Mouse (Mus musculus) heart, adult 2 months (tissue): ENCODE measurements at regions not wholly inside any gene's neighbourhood (a gene's known extent, or its start where the extent isn't known, plus 50 kb on each side); places are given as distances from the start of the nearest gene placed in this dataset.

Experiments
- CTCF ChIP-seq: fragments of 200-600 bp; IDR thresholded peaks from 2 replicates; pipeline ENCODE4 v1.8.1; 2022; ENCODE audit warnings: antibody characterized with exemption, mild to moderate bottlenecking, moderate library complexity
- EP300 ChIP-seq: fragments of 200-500 bp; IDR thresholded peaks from 2 replicates; pipeline ENCODE4 v1.6.1; 2011; ENCODE audit warnings: low read depth, low read length, control low read depth; ENCODE audit not compliant: insufficient read depth
- POLR2A ChIP-seq: fragments of 200-500 bp; IDR thresholded peaks from 2 replicates; pipeline ENCODE4 v1.6.1; 2011; ENCODE audit warnings: mild to moderate bottlenecking, low read depth, low read length, control low read depth; ENCODE audit not compliant: insufficient read depth

DNA sequence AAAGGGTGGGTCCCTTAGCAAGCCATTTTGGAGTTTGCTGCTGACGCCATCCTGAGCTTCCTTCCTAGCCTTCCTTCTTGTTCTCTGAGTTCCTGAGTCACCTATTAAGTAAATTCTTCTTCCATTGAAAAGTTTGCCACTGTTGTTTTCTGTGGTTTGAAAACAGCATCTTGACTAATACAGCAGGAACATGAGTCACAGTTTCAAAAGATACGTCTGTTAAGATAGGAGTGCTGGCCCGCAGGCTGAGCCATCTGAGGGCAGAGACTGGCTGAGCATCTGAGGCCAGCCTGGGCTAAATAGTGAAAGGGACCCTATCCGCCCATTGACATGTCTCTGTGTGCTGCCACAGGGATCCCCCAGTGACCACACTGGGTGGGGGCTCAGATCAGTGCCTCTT lies 1147.3 kb downstream of the 4930447A16Rik start:
- TF ChIP-seq CTCF: no peak
- TF ChIP-seq POLR2A: no peak
- no peak for TF ChIP-seq EP300
